Mouse (Mus musculus) midbrain, embryonic 16.5 days (tissue): ENCODE results near the gene Ctsz. TPM values are rescaled to one million over a fixed set of nuclear protein-coding genes. Genes with fewer than 3 reads are reported as not detected.
A peak's percentile ranks its signal among the peaks of the same experiment; 100 is the strongest.

Experiments used
- ATAC-seq: fragments of 200-750 bp; cut with Nextera tagmentation; 2 replicates; pipeline ENCODE4 v1.8.0; 2017; ENCODE audit warnings: moderate TSS enrichment
- H3K27ac ChIP-seq: fragments of 300-500 bp; sonication (generic); 2 replicates; pipeline ENCODE4 v1.5.1; 2014; ENCODE audit warnings: mild to moderate bottlenecking, low read length, mixed read lengths
- H3K27me3 ChIP-seq: fragments of 300-500 bp; sonication (generic); 2 replicates; pipeline ENCODE4 v1.6.1; 2014; ENCODE audit warnings: low read depth, low read length, mixed read lengths; ENCODE audit not compliant: control insufficient read depth, insufficient read depth
- H3K36me3 ChIP-seq: fragments of 300-500 bp; sonication (generic); 2 replicates; pipeline ENCODE4 v1.6.1; 2014; ENCODE audit warnings: mild to moderate bottlenecking, low read length, moderate library complexity, mixed read lengths; ENCODE audit not compliant: control insufficient read depth, insufficient read depth
- H3K4me1 ChIP-seq: fragments of 300-500 bp; sonication (generic); 2 replicates; pipeline ENCODE4 v1.6.1; 2014; ENCODE audit warnings: mild to moderate bottlenecking, low read length, mixed read lengths; ENCODE audit not compliant: control insufficient read depth, insufficient read depth
- H3K4me2 ChIP-seq: fragments of 300-500 bp; sonication (generic); 2 replicates; pipeline ENCODE4 v1.6.1; 2014; ENCODE audit warnings: mild to moderate bottlenecking, low read length, mixed read lengths
- H3K4me3 ChIP-seq: fragments of 300-500 bp; sonication (generic); 2 replicates; pipeline ENCODE4 v1.5.1; 2014; ENCODE audit warnings: low read depth, mild to moderate bottlenecking, low read length, moderate library complexity, mixed read lengths
- H3K9ac ChIP-seq: fragments of 300-500 bp; sonication (generic); 2 replicates; pipeline ENCODE4 v1.6.1; 2014; ENCODE audit warnings: low read depth, low read length, mixed read lengths
- H3K9me3 ChIP-seq: fragments of 300-500 bp; sonication (generic); replicated peaks from 2 replicates; pipeline ENCODE4 v1.6.1; 2014; ENCODE audit warnings: mild to moderate bottlenecking, low read length, mixed read lengths; ENCODE audit not compliant: control insufficient read depth, poor library complexity, severe bottlenecking
- WGBS: fragments of 180-500 bp; shearing (Covaris S2); extraction: QIAGEN DNeasy Blood & Tissue Kit; methylation state at CpG from one replicate; pipeline ENCODE4 v1.1.7; 2014; 5-methylcytosine and 5-hydroxymethylcytosine counted together
- polyA plus RNA-seq: library from polyadenylated mRNA; unstranded; fragments of >200 nt; fragmentation: Nextera tagmentation; extraction: Ambion mirVana; gene quantifications from 2 replicates; pipeline ENCODE4 v1.2.1, GENCODE M21; 2015

The Ctsz gene
- polyA plus RNA-seq, 1 experiment from 2014 or later: 63.3 TPM

DNA sequence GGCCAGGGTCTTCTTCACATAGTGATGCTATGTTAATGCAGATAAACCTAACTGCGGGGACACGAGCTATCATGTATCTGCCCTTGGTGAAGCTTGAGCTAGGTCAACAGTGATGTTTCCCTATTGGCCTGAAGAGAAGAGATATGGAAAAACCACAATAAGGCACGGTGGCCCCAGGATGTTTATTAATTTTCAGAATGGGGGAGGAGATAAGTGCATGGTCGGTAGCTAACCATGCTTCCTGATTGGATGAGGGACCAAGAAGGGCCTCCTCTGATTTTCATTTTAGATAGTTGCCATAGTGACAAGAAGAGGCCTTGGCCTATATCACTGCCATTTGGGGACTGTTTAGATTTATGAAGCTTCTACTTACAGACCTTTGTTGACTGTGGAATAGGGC lies 31.5 kb upstream of the Ctsz start:
- Histone ChIP-seq H3K4me3 (no peak overlapping the region), H3K4me2 (no peak overlapping the region), H3K27me3 (no peaks in the 10 kb centered on the region), H3K9ac (no peak overlapping the region), H3K27ac (no peak overlapping the region), H3K9me3 (no peaks in the 10 kb centered on the region), H3K4me1 (peaks cover 6% of the 10 kb centered on the region; the same call in 1 of the 2 replicates), H3K36me3 (peaks cover 4% of the 10 kb centered on the region; the same call in 1 of the 2 replicates)
- ATAC-seq: no peak
- 89% methylated on average over 4 of the region's 4 CpGs for WGBS

- Histone ChIP-seq H3K4me2 (peak within 1 kb of the TSS; percentile 70), H3K36me3 (peaks cover 18% of the 10 kb centered on the region), H3K27me3 (no peaks in the 10 kb centered on the region), H3K4me3 (peak within 1 kb of the TSS; percentile 79), H3K9ac (peak within 1 kb of the TSS; percentile 87), H3K4me1 (peaks cover 7% of the 10 kb centered on the region), H3K9me3 (no peaks in the 10 kb centered on the region), H3K27ac (peak within 1 kb of the TSS; percentile 80)
- ATAC-seq: peak; percentile 100
- 2% methylated on average over 48 of the region's 48 CpGs for WGBS
These were observed 25.1 kb upstream of the Ctsz start, which contains the start of gene Atp5e for GRCm38 (mm10) chr2:174463789-174464523. Atp5e (minus strand) TSS chr2:174464105.

GRCm38 (mm10) chr2:174463370-174463769 lies 24.5 kb upstream of the Ctsz start:
- 35% methylated on average over 10 of the region's 10 CpGs for WGBS
- H3K27ac ChIP-seq: peak overlapping the region; percentile 80
- peak; percentile 52 for ATAC-seq
- peak overlapping the region; percentile 87 for H3K9ac ChIP-seq
- H3K27me3 ChIP-seq: no peaks in the 10 kb centered on the region
- peaks cover 7% of the 10 kb centered on the region for H3K4me1 ChIP-seq
- peaks cover 18% of the 10 kb centered on the region for H3K36me3 ChIP-seq
- H3K4me3 ChIP-seq: peak overlapping the region; percentile 79
- no peaks in the 10 kb centered on the region for H3K9me3 ChIP-seq
- H3K4me2 ChIP-seq: peak overlapping the region; percentile 70

GRCm38 (mm10) chr2:174459365-174459764 lies 20.5 kb upstream of the Ctsz start:
- Histone ChIP-seq H3K4me3 (no peak overlapping the region), H3K36me3 (peaks cover 13% of the 10 kb centered on the region; the same call in 1 of the 2 replicates), H3K27ac (no peak overlapping the region), H3K4me2 (no peak overlapping the region), H3K9ac (no peak overlapping the region), H3K27me3 (no peaks in the 10 kb centered on the region), H3K9me3 (no peaks in the 10 kb centered on the region), H3K4me1 (peaks cover 7% of the 10 kb centered on the region)
- WGBS: 41% methylated on average over 2 of the region's 2 CpGs
- no peak for ATAC-seq

DNA sequence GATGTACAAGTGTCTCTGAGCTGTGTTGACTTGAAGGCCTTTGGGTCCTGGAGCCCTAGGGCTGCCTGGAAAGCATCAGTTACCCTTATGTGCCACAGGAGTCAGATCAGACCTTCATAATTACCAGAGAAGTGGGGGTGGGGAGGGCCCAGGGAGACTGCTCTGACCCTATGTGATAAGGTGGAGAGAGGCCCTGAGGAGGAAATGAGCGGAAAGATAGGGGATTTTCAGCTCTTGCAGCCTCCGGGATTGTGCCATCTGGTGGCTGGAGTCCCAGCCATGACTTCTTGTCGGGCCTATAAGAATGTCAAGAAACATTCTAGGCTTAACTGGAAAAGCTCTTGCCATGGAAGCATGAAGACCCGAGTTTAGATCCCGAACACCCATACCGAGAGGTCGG lies 14.8 kb upstream of the Ctsz start:
- Histone ChIP-seq H3K4me3 (no peak overlapping the region), H3K4me2 (no peak overlapping the region), H3K9ac (no peak overlapping the region), H3K27ac (no peak overlapping the region), H3K36me3 (no peaks in the 10 kb centered on the region), H3K9me3 (no peaks in the 10 kb centered on the region), H3K27me3 (no peaks in the 10 kb centered on the region), H3K4me1 (no peaks in the 10 kb centered on the region)
- ATAC-seq: no peak
- 83% methylated on average over 7 of the region's 7 CpGs for WGBS

DNA sequence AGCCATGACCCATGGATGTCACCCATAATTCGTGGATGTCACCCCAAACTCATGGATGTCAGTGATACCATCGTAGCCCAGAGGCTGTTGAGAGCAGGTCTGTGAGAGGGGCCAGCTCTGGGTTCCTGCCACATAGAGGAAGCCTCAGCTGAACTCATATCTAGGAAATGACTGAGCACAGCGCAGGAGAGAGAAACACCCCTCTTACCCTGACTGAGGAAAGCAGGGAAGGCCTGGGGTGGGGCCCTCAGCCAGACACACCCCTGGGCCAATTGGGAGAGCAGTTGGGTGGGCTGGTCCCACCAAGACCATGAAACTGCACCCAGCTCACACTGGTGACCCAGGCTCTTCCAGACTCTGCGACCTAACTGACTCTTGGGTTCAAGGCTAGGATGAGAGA lies 11.5 kb upstream of the Ctsz start, which contains the start of gene Tubb1:
TSS of gene Tubb1 (plus strand) at position 343 of the 400 bp plus-strand sequence.
- ATAC-seq: no peak
- Histone ChIP-seq H3K4me2 (no peak within 1 kb of the TSS), H3K4me3 (no peak within 1 kb of the TSS), H3K4me1 (no peaks in the 10 kb centered on the region), H3K27ac (no peak within 1 kb of the TSS), H3K27me3 (no peaks in the 10 kb centered on the region), H3K9ac (no peak within 1 kb of the TSS), H3K9me3 (no peaks in the 10 kb centered on the region), H3K36me3 (no peaks in the 10 kb centered on the region)
- 84% methylated on average over 4 of the region's 4 CpGs for WGBS

DNA sequence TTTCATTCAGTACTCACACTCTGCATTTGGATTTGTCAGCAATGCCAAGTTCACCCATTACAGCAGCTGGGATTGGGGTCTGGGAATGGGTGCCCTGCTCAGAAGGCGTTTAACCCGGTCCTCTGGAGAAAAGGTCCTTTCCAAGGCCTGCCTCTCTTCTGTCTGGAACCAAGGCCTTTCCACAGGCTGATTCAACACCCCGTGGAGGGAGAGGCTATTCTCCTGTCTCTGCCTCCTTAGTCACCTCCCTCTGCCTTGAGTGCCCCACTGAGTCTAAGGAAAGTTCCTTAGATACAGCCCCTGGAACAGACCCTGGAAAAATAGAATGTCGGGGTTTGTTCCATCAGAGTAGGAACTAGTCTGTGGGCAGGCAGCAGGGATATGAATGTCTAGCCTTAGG lies 9.6 kb upstream of the Ctsz start:
- no peaks in the 10 kb centered on the region for H3K9me3 ChIP-seq

GRCm38 (mm10) chr2:174446905-174447304 lies 8.1 kb upstream of the Ctsz start:
- Histone ChIP-seq H3K4me1 (no peaks in the 10 kb centered on the region), H3K9ac (no peak overlapping the region), H3K4me2 (no peak overlapping the region), H3K9me3 (no peaks in the 10 kb centered on the region), H3K27ac (no peak overlapping the region), H3K36me3 (no peaks in the 10 kb centered on the region), H3K4me3 (no peak overlapping the region), H3K27me3 (no peaks in the 10 kb centered on the region)
- no peak for ATAC-seq
- WGBS: 46% methylated on average over 8 of the region's 8 CpGs

More for the DNA sequence above, 9.6 kb upstream of the Ctsz start:
- 92% methylated on average over 4 of the region's 4 CpGs for WGBS
- H3K36me3 ChIP-seq: no peaks in the 10 kb centered on the region
- H3K27me3 ChIP-seq: no peaks in the 10 kb centered on the region
- no peak overlapping the region for H3K27ac ChIP-seq
- no peak overlapping the region for H3K4me2 ChIP-seq
- H3K4me1 ChIP-seq: no peaks in the 10 kb centered on the region
- no peak overlapping the region for H3K9ac ChIP-seq
- ATAC-seq: no peak
- no peak overlapping the region for H3K4me3 ChIP-seq

- Histone ChIP-seq H3K27me3 (no peaks in the 10 kb centered on the region), H3K9ac (no peak overlapping the region), H3K9me3 (no peaks in the 10 kb centered on the region), H3K4me3 (no peak overlapping the region), H3K4me2 (no peak overlapping the region), H3K36me3 (no peaks in the 10 kb centered on the region), H3K4me1 (no peaks in the 10 kb centered on the region), H3K27ac (no peak overlapping the region)
- WGBS: 54% methylated on average over 7 of the region's 7 CpGs
- ATAC-seq: no peak
These were observed 7.7 kb upstream of the Ctsz start for GRCm38 (mm10) chr2:174446492-174446891.
